Mouse (Mus musculus) large intestine, adult 2 months (tissue): Measurements from ENCODE around the gene Sgf29. TPM values are rescaled to one million over a fixed set of nuclear protein-coding genes. Genes with fewer than 3 reads are reported as not detected.
"Not testable (repeated sequence)": the region's sequence is repeated elsewhere in the genome, so short reads cannot be mapped to it uniquely, and the experiment has no call there.

Experiments
- DNase-seq: peaks from one replicate; pipeline ENCODE4 v3.0.0-alpha.2; 2012; ENCODE audit warnings: low read depth, low spot score
- WGBS: fragments of 180-500 bp; shearing (Covaris S2); methylation state at CpG from one replicate; pipeline ENCODE4 v1.1.7; 2018; 5-methylcytosine and 5-hydroxymethylcytosine counted together
- polyA plus RNA-seq: library from polyadenylated mRNA; depleted of rRNA; stranded (reverse); fragments of >200 nt; gene quantifications from 2 replicates; pipeline ENCODE4 v1.2.3, GENCODE M21; 2012

Gene Sgf29
- polyA plus RNA-seq, 1 experiment: 30.2 TPM

DNA sequence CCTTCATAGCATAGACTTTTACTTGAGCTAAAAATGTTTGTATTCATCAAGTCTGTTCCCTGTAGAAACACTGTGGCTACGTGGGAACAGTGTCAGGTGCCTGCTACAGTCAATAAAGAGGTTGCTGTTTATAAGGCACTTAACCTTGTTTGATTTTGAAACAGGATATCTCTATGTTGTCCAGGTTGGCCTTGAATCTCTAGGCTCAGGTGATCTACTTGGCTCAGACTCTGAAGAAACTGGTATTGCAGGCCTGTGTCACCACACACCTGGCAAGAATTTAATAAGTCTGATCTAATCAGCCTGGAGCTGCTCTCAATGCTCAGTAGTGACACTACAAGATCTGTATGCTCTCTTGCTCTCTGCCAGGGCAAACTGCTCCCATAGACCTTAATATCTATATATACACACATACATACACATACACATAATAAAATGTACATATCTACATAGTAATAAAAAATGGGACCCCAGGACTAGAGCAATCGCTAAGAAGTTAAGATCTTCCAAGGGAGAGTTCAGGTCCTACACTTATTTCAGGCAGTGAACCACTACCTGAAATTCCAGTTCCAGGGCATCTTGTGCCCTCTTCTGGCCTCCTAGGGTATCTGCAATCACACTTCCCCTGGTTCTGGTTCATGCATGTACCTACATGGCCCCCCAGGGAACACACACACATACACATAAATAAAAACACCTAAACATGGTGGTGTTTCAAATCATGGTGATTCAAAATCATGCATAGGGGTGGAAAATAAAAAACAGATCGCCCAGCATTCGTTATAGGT, 12.2 kb upstream of the Sgf29 start:
- peak; percentile 76 for DNase-seq
- 6% methylated on average over 4 of the region's 4 CpGs for whole genome bisulfite sequencing

DNA sequence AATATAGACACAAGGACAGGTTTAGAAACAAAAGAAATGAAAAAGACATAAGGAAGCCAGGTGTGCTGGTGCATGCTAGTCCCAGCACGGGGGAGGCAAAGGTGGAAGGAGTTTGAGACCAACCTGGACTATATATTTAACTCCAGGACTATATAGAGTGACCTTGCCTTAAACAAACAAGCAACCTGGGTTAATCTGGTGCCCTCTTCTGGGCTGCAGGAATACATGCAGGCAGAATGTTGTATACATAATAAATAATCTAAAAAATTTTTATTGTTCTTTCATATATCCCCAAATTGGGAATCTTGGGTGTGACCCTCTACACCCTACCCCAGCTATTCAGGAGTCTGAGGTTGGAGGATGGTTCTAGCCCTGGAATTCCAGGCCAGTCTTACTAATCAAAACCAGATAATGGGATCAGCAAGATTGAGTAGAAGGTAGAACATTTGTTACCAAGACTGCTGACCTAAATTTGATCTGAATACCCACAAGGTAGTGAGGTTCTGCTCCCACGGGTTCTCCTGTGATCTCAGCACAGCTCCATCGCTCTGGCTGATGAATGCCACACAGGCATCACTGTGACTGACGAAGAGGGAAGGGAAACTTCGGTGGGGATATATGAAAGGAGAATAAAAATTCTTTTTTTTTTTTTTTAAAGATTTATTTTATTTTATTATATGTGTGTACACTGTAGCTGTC, 6.4 kb upstream of the Sgf29 start:
- WGBS: 45% methylated on average over 5 of the region's 5 CpGs
- DNase-seq: no peak

DNA sequence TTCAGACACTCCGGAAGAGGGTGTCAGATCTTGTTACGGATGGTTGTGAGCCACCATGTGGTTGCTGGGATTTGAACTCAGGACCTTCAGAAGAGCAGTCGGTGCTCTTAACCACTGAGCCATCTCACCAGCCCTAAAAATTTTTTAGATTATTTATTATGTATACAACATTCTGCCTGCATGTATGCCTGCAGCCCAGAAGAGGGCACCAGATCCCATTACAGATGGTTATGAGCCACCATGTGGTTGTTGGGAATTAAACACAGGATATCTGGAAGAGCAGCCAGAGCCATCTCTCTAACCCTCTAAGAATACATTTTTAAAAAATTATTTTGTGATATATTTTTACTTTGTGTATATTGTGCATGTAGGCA, 5.9 kb upstream of the Sgf29 start:
- not testable (repeated sequence) for DNase-seq
- 9% methylated on average over 3 of the region's 3 CpGs for WGBS

DNA sequence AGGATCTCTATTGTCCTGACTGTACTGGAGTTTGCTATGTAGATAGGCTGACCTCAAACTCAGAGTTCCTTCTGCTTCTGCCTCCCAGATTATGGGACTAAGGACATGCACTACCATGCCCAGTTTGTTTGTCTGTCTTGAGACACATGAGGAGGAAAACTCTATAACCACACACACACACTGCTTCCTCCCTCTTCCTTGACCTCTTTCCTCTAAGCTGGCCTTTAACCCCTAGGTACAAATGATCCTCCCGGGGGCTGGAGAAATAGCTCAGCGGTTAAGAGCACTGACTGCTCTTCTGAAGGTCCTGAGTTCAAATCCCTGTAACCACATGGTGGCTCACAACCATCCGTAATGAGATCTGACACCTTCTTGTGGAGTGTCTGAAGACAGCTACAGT, 4.8 kb upstream of the Sgf29 start:
- WGBS: 55% methylated on average over 3 of the region's 3 CpGs

DNA sequence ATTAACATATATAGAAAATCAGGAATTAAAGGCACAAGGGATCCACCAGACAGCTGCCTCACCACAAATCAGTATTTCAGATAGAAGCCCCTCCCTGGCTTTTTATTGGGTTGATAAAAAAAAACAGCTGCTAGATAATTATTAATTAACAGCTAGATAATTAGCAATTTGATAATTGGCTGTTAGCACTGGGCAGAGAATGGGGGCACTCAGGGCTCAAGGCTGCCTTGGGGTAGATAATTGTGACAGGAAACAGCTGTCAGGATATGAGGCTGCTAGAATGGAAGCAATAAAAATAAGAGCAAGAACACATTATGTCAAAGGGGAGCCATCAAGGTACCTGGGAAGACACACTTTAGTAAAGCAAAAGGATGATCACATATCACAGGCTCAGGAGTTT, 4.2 kb upstream of the Sgf29 start:
- DNase-seq: no peak

More for the DNA sequence above, 4.8 kb upstream of the Sgf29 start:
- DNase-seq: no peak

DNA sequence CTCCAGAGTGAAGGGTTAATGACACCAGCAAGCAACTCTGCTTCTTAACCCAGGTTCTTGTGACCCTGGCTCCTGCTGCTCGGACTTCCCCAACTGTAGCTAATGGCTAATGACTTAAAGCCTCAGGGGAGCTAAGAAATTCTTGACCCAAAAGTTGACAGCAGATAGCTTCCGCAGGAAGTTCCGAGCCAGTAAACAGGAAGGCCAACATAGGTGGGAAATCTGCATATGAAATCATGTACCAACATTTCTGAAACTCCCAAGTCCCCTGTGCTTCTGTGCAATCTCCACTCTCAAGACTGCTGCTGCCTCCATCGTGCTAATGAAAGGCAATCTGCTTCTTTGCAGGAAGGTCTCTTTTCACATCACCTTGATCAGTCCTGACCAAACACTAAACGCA, 3.4 kb upstream of the Sgf29 start:
- no peak for DNase-seq
- 54% methylated on average over 5 of the region's 5 CpGs for WGBS

DNA sequence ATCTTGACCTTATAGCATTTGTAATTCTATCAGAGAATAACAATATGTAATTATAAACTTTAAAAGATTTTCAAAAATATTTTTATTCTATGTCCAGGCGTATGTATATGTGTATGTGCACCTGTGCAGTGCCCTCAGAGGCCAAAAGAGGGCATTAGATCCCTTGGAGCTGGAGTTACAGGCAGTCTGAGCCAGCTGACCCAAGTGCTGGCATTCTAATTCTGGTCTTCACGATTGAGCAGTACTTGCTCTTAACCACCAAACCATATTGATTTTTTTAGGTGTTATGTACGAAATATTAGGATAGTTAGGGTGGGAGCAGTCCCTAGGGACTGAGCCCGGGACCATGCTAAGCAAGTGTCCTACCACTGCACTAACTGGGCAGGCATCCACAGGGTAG, 623 bp upstream of the Sgf29 start:
- WGBS: 77% methylated on average over 4 of the region's 4 CpGs
- DNase-seq: no peak

DNA sequence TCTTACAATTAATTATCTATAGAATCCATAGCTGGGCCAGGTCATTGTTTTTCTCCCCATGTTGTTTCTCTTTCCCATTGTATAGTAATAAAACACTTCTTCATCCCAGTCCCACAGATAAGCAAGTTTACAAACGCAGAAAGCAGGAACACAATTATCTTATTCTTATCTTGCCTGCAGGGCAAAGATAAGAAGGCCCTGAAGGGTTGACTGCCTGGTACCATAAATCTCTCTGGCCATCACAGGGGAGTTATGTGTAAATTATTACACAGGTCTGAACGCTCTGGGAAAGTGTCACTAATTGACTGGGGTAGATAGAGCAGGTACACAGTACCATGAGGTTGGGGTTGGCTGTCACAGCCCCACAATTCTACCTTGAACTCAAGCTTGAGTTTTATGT, 1.7 kb downstream of the Sgf29 start:
- WGBS: 35% methylated on average over 2 of the region's 2 CpGs
- no peak for DNase-seq

DNA sequence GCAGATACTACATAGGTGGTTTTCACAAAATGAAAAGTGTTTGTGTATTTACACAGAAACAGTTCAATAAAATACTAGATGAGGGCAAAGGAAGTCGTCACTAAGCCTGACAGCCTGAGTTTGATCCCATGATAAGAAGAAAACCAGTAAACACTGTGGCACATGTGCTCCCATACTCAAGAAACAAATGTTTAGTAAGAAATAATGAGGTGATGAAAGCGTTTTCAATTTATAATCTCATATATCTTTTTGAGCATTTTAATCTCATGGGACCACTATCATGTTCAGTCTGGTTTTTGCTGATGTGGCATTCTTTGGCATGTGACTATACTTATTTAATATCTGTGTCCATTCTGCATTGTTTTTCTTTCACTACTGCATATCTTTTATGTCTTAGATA, 4.9 kb downstream of the Sgf29 start:
- no peak for DNase-seq
- 62% methylated on average over 2 of the region's 2 CpGs for WGBS

DNA sequence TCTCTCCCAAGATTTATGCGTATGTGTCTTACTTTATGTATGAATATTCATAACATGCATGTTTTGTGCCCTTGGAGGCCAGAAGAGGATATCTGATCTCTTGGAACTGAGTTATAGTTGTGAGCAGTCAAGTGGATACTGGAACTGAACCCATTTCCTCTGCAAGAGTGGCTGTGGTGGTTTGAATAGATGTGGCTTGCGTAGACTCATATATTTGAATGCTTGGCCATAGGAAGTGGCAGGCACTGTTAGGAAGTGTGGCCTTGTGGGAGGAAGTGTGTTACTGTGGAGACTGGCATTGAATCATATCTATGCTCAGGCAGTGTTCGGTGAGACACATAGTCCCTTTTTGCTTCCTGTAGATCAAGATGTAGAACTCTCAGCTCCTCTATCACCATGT, 6.6 kb downstream of the Sgf29 start:
- no peak for DNase-seq
- 90% methylated on average over 3 of the region's 3 CpGs for WGBS

DNA sequence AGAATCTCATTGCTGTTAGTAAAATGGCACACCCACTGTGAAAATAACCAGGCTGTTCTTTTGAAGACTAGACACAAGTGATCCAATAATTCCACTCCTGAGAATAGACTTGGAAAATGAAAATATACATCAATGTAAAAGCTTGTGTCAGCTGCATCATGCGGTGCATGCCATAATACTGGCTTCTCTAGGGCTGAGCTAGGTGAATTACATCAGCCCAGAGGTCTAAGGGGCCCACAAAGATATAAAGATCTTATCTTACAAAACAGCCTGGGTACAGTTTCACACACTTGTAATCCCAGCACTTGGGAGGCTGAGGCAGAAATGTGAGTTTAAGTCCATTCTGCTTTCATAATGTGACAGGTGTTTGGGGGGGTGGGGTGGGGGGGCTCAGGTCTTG, 8.4 kb downstream of the Sgf29 start:
- 30% methylated on average over 1 of the region's 1 CpGs for WGBS

DNA sequence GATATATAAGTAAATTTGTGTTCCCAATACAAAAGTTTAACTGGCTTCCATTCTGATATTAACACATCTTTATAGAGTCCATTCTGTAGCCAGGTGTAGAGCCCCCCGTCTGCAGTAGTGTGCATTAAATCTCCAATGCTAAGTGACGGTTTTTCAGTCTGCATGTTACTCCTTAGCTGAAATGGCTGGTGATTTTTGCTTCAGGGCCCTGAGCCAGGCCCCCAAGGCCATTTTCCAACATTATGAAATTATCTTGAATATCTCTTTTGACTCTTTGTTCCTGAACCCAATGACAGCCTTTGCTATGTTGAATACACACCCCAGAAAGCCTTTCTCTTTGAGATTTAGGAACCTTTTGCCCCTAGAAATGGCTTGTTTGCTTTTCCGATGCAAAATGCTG, 10.7 kb downstream of the Sgf29 start:
- WGBS: 90% methylated on average over 3 of the region's 3 CpGs

More for the DNA sequence above, 8.4 kb downstream of the Sgf29 start:
- no peak for DNase-seq

DNA sequence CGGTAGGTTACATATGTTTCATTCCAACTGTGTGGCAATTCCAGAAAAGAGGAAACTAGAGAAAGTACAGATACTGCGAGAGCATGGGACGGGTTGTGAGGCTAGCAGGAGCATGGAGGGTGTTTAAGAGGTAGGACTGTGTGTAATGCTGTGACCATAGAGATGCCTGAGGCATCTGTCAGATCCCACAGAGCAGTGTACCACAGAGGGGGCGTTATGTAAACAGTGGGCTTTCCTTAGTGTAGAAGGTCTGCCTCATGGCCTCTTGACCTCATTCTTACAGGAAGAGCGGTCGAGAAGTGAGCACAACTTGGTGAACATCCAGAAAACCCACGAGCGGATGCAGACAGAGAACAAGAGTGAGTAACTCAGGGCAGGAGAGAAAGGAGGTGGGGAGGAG, 14.5 kb downstream of the Sgf29 start:
- 36% methylated on average over 8 of the region's 8 CpGs for WGBS
- no peak for DNase-seq

More for the DNA sequence above, 10.7 kb downstream of the Sgf29 start:
- no peak for DNase-seq

DNA sequence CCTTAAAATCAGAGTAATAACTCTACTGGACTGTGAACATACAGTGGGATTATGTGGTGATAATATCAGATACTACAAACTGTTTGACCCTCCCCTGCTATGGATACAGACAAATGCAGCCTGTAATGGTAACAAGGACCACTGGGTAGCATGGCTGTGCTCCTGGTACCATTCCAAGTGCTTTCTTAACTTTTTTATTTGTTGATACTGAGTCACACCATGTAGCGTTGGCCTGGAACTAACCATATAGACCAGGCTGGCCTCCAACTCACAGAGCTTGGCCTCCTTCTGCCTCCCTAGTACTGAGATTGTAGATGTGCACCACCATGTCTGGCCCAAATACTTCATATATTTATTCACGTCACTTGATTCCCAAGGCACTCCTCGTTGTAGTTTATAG, 16.2 kb downstream of the Sgf29 start:
- DNase-seq: no peak
- WGBS: 25% methylated on average over 3 of the region's 3 CpGs

DNA sequence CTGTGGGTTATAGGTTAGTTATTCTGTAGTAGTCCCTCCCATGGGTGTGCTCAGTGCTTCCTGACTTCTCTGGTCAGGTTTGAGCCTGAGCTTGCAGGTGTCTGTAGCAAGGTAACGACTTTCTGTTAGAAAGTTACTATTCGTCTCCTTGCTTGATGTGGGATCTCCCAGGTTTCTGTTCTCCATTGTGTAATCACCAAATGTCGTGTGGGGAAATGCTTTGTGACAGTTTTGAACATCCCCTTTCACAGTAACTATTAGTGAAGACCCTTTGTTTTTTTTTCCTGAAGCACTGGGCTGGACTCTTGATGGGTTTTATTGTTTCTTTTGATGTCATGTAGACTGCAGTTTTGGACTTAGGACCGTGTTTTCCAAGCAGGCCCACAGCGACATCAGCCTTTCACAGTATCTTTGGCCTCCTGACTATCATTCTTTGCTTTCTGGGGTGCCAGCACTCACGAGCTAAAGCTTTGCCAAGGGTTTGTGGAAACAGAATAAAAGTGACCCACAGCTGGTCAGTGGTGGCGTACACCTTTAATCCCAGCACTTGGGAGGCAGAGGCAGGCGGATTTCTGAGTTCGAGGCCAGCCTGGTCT, 18.5 kb downstream of the Sgf29 start:
- WGBS: 33% methylated on average over 9 of the region's 9 CpGs

DNA sequence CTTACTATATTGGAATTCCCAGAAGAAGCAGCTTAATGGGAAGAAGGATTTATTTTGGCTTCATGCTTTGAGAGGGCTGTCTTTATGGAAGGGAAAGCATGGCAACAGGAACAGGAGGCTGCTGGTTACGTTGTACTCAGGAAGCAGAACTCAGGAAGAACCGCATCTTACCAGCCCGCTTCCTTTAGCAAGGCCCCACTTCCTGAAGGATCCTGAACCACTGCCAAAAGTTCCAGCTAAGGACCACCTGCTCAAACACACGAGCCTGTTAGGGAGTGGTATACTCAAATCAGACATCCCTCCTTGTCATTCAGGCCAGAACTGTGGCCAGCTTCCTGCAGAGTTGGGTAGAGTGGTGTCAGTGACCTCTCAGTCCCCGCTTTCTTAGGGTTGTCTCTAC, 19.3 kb downstream of the Sgf29 start:
- 41% methylated on average over 5 of the region's 5 CpGs for WGBS
- DNase-seq: no peak

More for the DNA sequence above, 18.5 kb downstream of the Sgf29 start:
- no peak for DNase-seq

DNA sequence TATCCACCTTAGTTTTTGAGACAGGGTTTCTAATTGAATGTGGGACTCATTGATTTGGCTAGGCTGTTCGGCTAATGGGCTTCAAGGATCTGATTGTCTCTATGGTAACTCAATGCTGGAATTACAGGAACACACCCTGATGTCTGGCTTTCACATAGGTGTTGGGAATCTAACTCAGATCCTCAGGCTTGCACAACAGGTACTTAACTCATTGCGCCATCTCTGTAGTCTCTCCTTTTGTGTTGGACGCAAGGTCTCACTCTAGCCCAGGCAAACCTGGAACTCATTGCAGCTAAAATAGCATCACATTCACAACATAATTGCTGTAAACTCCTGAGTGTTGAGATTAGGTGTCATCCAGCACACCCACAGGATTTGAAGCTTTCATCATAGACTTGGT, 21.0 kb downstream of the Sgf29 start:
- DNase-seq: no peak
- WGBS: 78% methylated on average over 3 of the region's 3 CpGs

DNA sequence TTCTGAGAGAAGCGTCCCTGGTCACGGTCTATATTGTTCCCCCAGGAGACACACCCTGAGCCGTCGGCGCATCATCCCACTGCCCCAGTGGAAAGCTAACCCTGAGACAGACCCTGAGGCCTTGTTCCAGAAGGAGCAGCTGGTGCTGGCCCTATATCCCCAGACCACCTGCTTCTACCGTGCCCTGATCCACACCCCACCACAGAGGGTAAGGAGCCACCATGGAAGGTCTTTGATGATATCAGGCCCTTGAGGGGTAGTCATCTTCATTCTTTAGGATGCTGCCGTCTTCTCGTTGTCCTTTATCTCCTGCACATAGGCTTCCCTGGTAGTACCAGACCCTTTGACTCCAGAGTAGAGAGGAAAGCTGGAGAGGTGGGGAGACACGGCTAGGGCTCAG, 23.0 kb downstream of the Sgf29 start:
- no peak for DNase-seq
- WGBS: 72% methylated on average over 9 of the region's 9 CpGs

DNA sequence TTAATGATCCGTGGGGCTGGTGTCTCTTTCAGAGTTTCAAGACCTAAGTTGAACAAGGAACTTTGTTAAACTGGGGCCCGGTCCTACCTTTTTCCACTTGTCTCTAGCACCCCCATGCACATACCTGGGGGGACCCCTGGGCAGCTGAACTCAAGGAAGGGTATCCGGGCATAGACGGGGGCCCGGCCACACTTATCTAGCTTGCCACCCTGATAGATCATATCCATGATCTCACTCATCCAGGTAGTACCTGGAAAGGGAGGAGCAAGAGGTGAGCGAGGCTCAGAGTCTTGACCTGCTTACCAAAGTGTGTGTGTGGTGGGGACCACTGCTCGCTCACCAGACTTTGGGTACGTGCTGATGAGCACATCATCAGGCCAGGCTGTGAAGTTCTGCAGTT, 26.0 kb downstream of the Sgf29 start:
- WGBS: 66% methylated on average over 8 of the region's 8 CpGs
- no peak for DNase-seq

DNA sequence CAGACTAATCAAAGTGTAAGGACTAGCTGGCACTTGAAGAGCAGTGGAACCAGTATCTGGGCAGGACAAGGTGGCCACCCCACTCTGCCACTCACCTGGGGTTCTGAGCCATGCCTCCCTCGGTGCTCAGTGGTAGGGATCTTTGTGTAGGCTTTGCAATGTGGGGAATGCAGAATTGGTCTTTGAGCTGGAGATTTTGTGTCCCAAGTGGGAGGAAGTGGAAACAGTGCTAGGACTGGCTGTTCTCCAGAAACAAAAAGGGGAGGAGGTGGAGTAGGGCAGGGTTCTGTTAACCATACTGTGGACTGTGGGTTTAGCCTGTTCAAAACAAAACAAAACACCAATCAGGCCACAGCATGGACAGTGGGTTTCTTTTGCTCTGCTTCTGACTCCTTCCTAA, 27.1 kb downstream of the Sgf29 start, which contains the start of gene Sult1a1:
Sult1a1 (minus strand) TSS at position 226 of the 400 bp plus-strand sequence.
- no peak for DNase-seq
- 10% methylated on average over 1 of the region's 1 CpGs for WGBS
